Mouse (Mus musculus) spleen, embryonic (tissue): ENCODE results near the gene Gsdma.

Experiments
- CTCF ChIA-PET: fragments of 350-600 bp; sonication (Branson Sonifier 250); formaldehyde crosslinking; loops from one replicate; lab custom pipeline; 2022; lab: Charles Lee

Gene Gsdma

DNA sequence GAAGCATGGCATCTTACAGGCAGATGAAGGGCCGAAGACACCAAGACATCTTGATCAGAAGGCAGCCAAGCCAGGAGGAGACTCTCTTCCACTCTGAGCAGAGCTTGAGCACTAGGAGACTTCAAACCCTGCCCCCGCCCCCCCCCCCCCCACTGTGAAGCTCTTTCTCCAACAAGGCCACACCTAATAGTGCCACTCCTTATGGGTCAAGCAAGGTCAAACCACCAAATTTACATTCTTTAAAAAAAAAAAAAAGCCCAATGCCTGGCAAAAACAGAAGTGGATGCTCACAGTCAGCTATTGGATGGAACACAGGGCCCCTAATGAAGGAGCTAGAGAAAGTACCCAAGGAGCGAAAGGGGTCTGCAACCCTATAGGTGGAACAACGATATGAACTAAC, 16.4 kb downstream of the Gsdma start:
- CTCF ChIA-PET, result interaction anchor here (0.7 kb wide), 3 partner anchors 55 to 388 kb away, joined by 5 to 6 read pairs (median 5); partner anchors contain the start of gene Nr1d1

DNA sequence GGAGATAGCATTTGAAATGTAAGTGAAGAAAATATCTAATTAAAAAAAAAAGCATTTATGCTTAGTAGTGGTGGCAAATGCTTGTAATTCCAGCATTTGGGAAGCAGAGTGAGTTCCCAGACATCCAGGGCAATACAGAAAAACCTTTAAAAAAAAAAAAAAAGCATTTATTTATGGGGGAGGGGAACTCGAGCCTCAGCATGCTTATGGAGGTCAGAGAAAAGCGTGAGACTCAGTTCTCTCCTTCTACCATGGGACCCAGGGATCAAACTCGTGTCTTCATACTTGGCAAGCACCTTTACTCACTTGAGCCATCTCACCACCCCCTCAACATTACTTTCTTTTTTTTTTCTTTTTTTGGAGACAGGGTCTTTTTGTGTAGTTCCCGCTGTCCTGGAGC, 17.0 kb downstream of the Gsdma start:
- CTCF ChIA-PET, result interaction anchor here (0.7 kb wide), 4 partner anchors 54 to 1316 kb away, joined by 3 to 6 read pairs (median 5); partner anchors contain the start of gene Nr1d1

DNA sequence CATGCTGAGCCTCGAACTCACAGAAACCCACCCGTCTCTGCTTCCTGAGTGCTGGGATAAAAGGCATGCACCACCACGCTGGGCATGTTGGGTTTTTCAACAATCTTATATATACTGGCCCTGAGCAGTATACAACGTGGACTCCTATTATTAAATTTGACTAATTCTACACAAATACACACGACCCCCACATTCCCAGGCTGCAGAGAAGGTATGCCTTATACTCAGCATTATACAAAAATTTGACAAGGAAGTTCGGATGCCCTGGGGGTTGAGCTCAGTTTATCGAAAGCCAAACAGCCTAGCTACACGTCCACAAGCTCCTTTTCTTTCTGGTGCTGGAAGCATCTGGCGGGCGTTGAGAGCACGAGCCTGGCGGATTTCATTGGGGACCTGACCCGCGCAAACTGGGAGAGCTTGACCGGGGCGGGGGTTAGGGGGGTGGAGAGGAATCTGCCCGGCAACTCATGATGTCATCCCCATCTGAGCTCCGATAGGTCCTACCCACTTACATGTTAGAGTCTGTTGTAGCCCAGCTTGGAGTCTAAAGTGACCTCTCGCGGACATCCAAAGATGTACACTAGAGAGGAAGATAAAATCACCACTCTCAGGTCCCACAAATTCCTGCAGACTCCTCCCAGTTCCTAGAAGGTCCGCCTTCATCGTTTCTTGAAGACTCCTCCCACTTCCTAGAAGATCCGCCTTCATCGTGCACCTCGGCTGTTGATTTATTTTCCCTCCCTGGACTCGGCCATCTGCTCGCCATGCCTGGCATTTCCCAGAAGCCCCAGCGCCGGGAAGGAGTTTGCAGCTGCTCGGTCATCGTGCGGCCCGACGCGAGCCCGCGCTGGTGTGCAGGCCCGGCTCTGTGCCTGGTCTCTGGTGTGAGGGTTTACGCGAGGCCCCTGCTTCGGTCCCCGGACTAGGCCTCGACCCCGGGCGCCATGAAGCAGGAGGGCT, 17.9 kb downstream of the Gsdma start, which contains the start of gene Psmd3:
Gene Psmd3, plus strand, starts transcription at position 769 of the 960 bp plus-strand sequence.
- CTCF ChIA-PET, result interaction anchor here (0.5 to 0.7 kb wide), 5 partner anchors 23 to 1317 kb away, joined by 3 to 5 read pairs (median 3); no protein-coding TSS in a partner anchor

DNA sequence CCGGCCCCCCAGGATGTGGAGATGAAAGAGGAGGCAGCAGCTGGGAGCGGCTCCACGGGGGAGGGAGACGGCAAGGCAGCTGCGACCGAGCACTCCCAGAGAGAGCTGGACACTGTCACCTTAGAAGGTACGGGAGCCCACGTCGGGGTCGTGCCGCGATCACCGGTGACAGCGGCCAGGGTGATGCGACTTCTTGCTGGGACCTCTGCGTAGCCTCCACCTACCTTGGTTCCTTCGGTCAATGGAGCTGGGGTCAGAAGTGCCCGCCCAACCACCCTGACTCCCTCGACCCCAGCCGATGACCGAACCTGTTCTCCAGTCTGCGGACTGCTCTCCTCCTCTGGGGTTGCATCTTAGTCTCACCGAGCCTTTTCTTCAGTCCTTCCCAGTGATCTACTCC, 18.7 kb downstream of the Gsdma start:
- CTCF ChIA-PET, result no interaction called here

DNA sequence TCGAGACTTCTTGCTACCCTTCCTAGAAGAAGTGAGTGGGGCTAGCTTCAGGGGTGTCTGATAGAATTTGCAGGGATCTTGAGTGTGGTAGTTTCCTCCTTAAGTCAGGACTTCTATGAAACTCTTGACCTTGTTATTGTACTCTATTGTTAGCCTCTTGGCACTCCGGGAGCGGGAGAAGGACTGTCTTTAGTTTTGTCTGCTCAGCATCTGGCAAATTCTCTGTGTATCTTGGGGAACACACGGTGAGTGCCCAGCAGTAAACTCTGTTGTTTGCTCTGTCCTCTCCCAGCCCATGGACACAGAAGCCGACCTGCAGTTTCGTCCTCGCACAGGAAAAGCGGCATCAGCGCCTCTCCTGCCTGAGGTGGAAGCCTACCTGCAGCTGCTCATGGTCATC, 21.5 kb downstream of the Gsdma start:
- CTCF ChIA-PET, result no interaction called here

DNA sequence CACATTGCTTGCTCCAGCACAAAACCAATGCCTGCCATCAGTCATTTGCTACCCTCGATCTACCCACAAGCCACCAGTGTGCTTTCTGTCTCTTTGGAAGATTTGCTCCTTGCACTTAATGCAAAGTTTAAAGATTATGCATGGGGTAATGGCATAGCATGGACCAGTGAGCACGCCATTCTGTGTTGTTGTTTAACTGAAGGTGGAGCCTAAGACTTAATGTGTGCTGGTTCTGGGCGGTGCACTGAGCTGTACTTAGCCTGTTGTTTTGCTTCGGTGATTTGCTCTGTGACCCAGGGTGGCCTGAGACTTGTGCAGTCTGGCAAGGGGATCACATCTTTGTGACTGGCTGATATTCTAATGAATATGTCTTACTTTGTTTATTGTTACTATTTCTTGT, 22.8 kb downstream of the Gsdma start:
- CTCF ChIA-PET, result no interaction called here

DNA sequence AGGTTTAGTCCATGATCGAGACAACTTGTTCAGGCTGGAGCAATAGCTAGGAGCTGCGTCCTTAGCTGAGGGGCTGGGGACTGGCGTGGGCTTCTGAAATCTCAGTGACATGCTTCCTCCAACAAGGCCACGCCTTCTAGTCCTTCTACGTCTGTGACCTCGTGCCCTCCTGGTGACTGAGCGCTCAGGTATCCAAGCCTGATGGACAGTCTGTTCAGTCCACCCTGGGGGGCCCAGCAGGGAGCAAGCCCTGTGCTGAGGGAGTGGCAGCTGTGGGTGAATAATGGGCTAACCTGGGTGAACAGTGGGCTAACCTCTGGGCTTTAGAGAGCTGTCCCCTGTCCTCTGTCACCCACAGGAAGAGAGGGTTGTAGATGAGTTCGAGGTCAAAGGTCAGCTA, 23.9 kb downstream of the Gsdma start:
- CTCF ChIA-PET, result interaction anchor here (0.5 kb wide), 1 partner anchor 567 kb away, joined by 3 read pairs; no protein-coding TSS in a partner anchor

DNA sequence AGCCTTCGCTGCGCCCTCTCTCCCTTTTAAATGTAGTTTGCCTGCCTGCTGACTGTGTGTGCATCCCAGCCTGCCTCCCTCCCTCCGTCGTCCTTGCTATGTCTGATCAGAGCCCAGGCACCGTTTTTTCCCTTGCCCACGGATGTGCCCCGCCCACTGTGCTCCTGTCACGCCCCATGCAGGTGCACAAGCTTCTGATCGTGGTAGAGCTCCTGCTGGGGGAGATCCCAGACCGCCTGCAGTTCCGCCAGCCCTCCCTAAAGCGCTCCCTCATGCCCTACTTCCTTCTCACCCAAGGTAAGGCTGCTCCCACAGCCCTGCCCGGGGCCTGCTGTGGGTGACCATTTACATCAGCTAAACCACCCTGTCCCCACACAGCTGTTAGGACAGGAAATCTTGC, 29.1 kb downstream of the Gsdma start:
- CTCF ChIA-PET, result interaction anchor here (0.5 kb wide), 1 partner anchor 457 kb away, joined by 4 read pairs; no protein-coding TSS in a partner anchor

DNA sequence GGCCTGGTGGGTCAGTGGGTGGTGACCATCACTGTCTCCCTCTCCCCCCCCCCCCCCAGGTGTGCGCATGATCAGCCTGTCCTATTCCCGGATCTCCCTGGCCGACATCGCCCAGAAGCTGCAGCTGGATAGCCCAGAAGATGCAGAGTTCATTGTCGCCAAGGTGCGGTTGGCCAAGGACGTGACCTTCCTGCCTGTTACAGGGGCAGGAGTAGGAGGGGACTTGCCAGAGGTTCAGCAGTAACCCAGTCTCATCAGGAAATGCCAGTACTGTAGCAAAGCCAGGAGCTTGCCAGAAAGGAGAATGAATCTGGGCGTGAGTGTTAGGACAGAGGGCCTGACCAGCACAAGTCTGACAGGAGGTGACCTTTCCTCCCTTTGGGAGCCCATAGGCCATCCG, 29.6 kb downstream of the Gsdma start:
- CTCF ChIA-PET, result no interaction called here

DNA sequence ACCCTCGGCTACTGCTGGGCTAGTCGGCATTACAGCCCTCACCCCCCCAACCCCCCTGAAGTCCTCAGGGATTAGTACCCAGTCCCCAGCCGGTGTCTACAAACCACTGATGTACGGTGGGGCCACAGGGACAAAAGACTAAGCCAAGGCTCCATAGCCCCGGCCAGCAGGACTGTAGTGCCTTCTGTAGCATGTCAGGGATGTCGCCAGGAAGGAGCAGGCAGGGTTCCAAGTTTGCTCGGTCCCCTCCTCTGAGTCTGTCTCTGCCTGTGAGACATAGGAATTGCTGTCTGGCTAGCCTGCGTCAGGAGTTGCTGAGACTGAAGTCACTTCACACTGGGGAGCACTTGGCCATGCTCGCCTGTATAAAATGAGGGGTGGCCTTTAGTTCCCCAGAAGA, 30.1 kb downstream of the Gsdma start:
- CTCF ChIA-PET, result no interaction called here

DNA sequence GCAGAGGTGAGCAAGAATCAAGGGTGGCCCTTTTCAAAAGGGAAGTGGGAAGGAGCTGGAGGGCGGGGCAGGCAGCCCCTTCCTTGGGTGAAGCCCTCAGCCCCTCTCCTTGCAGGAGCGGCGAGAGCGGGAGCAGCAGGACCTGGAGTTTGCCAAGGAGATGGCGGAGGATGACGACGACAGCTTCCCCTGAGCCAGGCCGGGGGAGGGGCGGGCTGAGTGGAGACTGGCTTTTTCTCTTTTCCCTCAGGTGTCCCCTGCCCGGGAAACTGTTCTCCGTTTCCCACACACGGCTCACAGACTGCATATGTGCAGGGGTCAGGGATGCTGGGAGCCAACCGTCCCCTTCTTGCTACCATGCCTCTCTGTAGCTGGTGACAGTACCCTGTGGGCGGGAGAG, 31.3 kb downstream of the Gsdma start:
- CTCF ChIA-PET, result no interaction called here

DNA sequence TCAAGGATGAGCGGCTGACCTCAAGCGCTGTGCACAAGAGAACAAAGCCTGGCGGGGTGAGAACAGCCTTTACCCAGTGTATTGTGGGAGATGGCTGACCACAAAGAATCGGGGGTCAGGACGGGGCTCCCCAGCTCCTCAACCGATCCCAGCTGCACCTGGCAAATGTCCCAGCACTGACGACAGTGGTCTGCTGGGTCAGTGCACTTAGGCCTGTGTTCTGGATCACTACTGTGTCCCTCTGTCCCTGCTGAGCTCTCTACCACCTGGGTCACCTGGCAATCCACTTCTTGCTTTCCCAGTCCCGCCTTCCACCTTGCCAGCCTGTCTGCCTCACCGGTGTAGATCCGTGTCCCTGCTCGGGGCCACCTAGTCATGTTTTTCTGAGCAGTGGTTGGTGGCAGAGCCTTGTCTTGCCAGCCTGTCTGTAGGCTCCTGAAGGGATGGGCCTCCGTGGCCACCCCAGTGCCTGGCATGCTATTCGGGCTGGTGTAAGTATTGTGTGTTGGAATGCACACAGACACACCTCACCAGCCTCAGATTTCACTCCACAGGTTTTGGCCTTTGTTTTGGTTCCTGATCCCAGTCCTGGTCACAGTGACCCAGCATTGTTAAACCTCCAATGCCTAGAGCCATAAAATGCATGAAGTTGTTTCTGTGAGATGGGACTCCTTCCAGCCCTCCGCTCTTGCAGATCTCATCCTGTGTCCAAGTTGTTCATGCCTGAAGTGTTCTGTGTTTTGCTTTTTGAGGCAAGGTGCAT, 32.5 kb downstream of the Gsdma start:
- CTCF ChIA-PET, result no interaction called here

DNA sequence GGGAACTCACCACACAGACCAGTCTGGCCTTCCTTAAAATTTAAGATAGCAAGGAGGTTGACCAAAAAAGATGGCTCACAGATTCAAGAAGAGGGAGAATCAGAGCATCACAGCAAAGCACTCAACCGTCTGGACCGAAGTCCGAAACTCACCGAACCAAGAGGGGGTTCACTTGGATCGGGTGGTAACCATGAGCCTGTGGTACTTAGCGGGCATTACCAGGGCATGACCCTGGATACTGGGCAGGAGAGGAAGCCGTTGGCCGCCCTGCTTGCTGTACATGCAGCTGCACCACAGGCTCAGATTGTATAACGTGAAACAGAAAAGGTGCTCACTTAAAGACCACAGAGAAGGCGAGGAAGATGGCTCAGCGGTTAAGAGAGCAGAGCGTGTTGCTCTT, 33.1 kb downstream of the Gsdma start:
- CTCF ChIA-PET, result interaction anchor here (1.3 kb wide), 1 partner anchor 90 kb away, joined by 3 read pairs; no protein-coding TSS in a partner anchor

DNA sequence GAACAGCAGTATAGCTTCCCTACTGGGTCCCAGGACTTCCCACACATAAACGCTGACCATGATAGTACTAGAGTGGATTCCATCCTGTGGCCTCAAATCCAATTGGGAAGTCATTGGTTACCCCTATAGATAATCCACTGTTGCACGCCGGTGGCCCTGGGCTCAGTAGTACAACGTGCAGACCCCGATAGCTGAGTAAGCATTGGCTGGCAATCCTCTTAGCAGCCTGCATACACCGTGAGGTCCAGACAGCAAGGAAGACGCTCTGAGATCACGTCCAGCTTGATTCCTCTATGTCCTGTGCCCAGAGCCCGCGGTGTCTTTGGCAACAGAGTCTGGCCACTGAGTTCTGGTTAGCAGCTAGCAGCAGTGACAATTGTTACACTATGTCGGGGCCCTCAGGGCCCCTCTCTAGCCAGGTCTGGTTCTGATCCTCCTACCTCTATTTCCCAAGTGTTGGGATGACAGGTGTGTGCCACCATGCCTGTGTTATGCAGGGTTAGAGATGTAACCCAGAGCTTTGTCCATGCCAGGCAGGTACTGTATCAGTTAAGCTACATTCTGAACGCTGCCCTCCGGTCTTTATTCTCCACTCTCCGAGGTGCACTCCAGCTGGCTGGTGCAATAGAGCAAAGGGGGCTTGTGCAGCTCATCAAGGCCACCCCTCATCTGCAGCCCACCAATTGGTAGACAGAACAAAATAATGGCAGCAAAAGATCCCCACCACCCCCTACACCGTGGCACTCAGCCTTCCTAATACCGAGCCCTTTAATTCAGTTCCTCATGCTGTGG, 34.9 kb downstream of the Gsdma start:
- CTCF ChIA-PET, result interaction anchor here (1.3 kb wide), 1 partner anchor 88 kb away, joined by 3 read pairs; no protein-coding TSS in a partner anchor

DNA sequence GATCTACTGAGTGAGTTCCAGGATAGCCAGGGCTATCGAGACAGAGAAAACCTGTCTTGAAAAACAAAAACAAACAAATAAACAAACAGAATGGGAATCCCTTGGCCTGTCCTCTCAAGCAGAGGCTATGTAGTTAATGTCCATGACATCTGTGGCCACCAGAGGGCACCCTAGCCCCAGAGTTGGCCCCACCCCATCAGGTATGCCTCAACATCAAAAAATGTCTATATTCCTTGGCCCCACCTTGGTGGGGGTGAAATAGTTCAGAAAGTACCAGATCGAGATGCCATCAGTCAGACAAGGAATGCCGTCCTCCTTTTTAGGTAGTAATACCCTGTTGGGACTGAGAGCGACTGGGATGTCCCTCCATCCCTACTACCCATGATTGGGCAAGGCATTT, 35.8 kb downstream of the Gsdma start:
- CTCF ChIA-PET, result no interaction called here

DNA sequence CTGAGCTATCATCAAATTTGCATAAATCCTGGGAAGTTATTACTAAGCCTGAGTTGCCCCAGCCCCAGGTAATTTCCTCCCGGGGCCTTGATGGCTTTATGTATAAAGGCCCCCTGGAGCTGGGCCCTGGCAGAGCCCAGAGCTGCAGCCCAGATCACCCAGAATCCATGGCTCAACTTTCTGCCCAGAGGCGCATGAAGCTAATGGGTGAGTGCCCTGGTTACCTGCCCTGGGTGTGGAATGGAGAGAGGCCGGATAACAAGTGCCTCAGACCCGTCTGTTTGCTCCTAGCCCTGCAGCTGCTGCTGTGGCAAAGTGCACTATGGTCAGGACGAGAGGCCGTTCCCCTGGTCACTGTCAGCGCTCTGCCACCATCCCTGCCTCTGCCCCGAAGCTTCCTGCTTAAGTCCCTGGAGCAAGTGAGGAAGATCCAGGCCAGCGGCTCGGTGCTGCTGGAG, 37.1 kb downstream of the Gsdma start, which contains the start of gene Csf3:
Gene Csf3, plus strand, starts transcription at position 51 of the 458 bp plus-strand sequence.
- CTCF ChIA-PET, result no interaction called here

DNA sequence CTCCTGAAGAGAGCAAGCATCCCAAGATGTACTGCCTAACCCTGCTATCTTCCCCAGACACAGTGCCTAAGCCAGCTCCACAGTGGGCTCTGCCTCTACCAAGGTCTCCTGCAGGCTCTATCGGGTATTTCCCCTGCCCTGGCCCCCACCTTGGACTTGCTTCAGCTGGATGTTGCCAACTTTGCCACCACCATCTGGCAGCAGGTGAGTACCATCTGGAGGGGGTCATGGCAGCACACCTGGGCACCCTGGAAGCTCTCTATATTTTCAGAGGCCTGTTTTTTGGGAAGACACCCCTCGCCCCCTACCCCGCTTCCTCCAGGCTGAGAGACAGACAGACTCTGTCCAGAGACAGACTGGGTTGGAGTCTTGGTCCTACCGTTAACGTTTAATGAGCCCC, 38.2 kb downstream of the Gsdma start:
- CTCF ChIA-PET, result no interaction called here

DNA sequence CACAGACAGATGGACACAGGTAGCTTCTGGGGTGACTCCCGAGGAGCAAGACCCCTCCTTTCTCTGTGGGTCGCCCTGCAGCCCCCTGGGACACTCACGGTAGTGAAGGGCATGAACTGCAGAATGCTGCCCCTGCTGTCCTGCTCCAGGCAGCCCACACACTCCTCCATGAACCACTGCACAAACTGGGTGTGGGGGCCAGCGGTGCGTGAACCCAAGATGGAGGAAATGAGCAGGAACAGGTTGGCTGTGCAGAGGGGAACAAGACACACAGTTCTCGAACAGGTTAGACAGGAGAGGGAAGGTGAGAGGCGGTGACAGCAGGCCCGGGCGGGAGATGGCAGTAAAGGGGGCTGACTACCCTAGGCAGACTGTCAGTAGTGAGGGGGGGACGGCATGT, 40.9 kb downstream of the Gsdma start:
- CTCF ChIA-PET, result interaction anchor here (0.5 to 0.6 kb wide), 2 partner anchors 97 to 104 kb away, joined by 3 to 4 read pairs; no protein-coding TSS in a partner anchor

DNA sequence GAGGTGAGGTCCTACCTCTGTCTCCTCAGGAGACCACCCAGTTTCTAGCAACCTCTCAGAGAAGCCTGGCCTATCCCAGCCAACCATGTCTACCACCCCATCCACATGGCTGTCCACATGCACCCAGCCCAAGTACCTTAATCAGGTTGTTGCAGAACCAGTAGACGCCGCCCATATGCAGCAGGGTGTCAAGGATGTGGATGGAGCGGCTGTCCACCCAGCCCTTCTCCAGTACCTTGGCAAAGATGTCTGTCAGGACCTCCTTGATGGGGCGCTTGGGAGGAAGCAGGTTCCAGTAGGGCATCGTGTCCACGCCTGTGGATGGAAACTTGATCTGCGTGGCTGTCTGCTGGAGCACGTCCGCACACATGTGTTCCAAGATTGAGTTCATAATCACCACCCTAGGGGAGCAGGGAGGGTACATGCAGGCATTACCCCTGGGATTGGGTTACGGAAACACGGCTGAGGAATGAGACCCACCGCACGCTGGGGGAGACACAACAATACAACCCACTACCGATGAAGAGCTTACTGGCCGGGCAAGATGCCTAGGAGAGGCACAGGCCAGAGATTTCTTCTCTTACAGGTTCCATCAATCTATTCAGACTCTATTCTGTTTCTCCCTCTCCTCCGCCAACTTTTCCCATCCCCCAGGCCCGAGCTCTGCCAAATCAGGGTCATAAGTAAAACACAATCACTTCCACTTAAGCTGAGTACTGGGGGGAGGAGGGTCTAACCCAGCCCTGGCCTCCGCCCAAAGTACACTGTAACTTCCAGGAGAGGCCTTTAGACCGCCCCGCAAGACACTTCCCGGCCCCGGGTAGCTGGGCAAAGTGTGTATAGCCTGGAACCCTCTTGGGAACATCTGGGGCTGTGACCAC, 43.5 kb downstream of the Gsdma start:
- CTCF ChIA-PET, result interaction anchor here (0.6 kb wide), 1 partner anchor 527 kb away, joined by 4 read pairs; no protein-coding TSS in a partner anchor
